Mouse (Mus musculus) limb, embryonic 11.5 days (tissue): ENCODE data around the gene Shisa5. TPM values are rescaled to one million over a fixed set of nuclear protein-coding genes. Genes with fewer than 3 reads are reported as not detected.

Experiments
- ATAC-seq: fragments of 200-750 bp; cut with Nextera tagmentation; 2 replicates; pipeline ENCODE4 v1.8.0; 2017; ENCODE audit warnings: low read depth; ENCODE audit not compliant: insufficient number of reproducible peaks, low FRiP score, low TSS enrichment
- DNase-seq: peaks from one replicate; pipeline ENCODE4 v3.0.0-alpha.2; 2015; ENCODE audit warnings: low spot score
- H3K27ac ChIP-seq: fragments of 300-500 bp; sonication (generic); replicated peaks from 2 replicates; pipeline ENCODE4 v1.5.1; 2014; ENCODE audit warnings: low read depth, mild to moderate bottlenecking, low read length
- H3K27me3 ChIP-seq: fragments of 300-500 bp; sonication (generic); 2 replicates; pipeline ENCODE4 v1.6.1; 2014; ENCODE audit warnings: mild to moderate bottlenecking, low read length, mixed read lengths; ENCODE audit not compliant: control insufficient read depth, insufficient read depth
- H3K36me3 ChIP-seq: fragments of 300-500 bp; sonication (generic); 2 replicates; pipeline ENCODE4 v1.6.1; 2014; ENCODE audit warnings: mild to moderate bottlenecking, low read length, moderate library complexity, mixed read lengths; ENCODE audit not compliant: control insufficient read depth, insufficient read depth
- H3K4me1 ChIP-seq: fragments of 300-500 bp; sonication (generic); 2 replicates; pipeline ENCODE4 v1.6.1; 2014; ENCODE audit warnings: low read length, mixed read lengths; ENCODE audit not compliant: control insufficient read depth, insufficient read depth
- H3K4me2 ChIP-seq: fragments of 300-500 bp; sonication (generic); 2 replicates; pipeline ENCODE4 v1.6.1; 2014; ENCODE audit warnings: low read depth, mild to moderate bottlenecking, moderate library complexity; ENCODE audit not compliant: severe bottlenecking
- H3K4me3 ChIP-seq: fragments of 300-500 bp; sonication (generic); 2 replicates; pipeline ENCODE4 v1.5.1; 2014; ENCODE audit warnings: low read depth, low read length
- H3K9ac ChIP-seq: fragments of 300-500 bp; sonication (generic); 2 replicates; pipeline ENCODE4 v1.6.1; 2014; ENCODE audit warnings: mild to moderate bottlenecking, low read length
- H3K9me3 ChIP-seq: fragments of 300-500 bp; sonication (generic); 2 replicates; pipeline ENCODE4 v1.6.1; 2016; ENCODE audit warnings: low read length; ENCODE audit not compliant: control insufficient read depth
- WGBS: fragments of 180-500 bp; shearing (Covaris S2); extraction: QIAGEN DNeasy Blood & Tissue Kit; methylation state at CpG from one replicate; pipeline ENCODE4 v1.1.7; 2014; 5-methylcytosine and 5-hydroxymethylcytosine counted together
- polyA plus RNA-seq: library from polyadenylated mRNA; unstranded; fragments of >200 nt; fragmentation: Nextera tagmentation; extraction: Ambion mirVana; gene quantifications from 2 replicates; pipeline ENCODE4 v1.2.1, GENCODE M21; 2014

Gene Shisa5
- polyA plus RNA-seq, 1 experiment from 2014 or later = 38.9 TPM

- Histone ChIP-seq H3K4me3 (peak within 1 kb of the TSS; percentile 75), H3K27me3 (no peaks in the 10 kb centered on the region), H3K4me1 (peaks cover 36% of the 10 kb centered on the region), H3K27ac (peak within 1 kb of the TSS; percentile 100), H3K9ac (peak within 1 kb of the TSS; percentile 99), H3K4me2 (peak within 1 kb of the TSS; percentile 80), H3K9me3 (no peaks in the 10 kb centered on the region), H3K36me3 (no peaks in the 10 kb centered on the region)
- peak; percentile 55 for ATAC-seq
- WGBS = under 1% methylated on average over 77 of the region's 102 CpGs
- DNase-seq = peak; percentile 90
These were observed 57.0 kb downstream of the Shisa5 start, which contains the start of gene Plxnb1 for GRCm38 (mm10) chr9:109095137-109095982. Gene Plxnb1 (plus strand): TSS chr9:109095389.

- Histone ChIP-seq H3K9me3 (no peaks in the 10 kb centered on the region), H3K27ac (peak overlapping the region; percentile 100), H3K9ac (peak overlapping the region; percentile 99), H3K4me2 (peak overlapping the region; percentile 80), H3K27me3 (no peaks in the 10 kb centered on the region), H3K36me3 (no peaks in the 10 kb centered on the region), H3K4me3 (peak overlapping the region; percentile 75), H3K4me1 (peaks cover 36% of the 10 kb centered on the region)
- 26% methylated on average over 9 of the region's 9 CpGs for WGBS
- ATAC-seq = no peak
- DNase-seq = no peak
These were observed 57.9 kb downstream of the Shisa5 start for GRCm38 (mm10) chr9:109096251-109096661.

GRCm38 (mm10) chr9:109096856-109097255 is 58.5 kb downstream of the Shisa5 start:
- 30% methylated on average over 6 of the region's 6 CpGs for WGBS
- Histone ChIP-seq H3K27ac (0 out of 2 replicates have a peak overlapping the region, but pooled peaks have one; percentile 5), H3K9me3 (no peaks in the 10 kb centered on the region), H3K27me3 (no peaks in the 10 kb centered on the region), H3K4me2 (peak overlapping the region; percentile 80), H3K4me3 (peak overlapping the region; percentile 75), H3K9ac (peak overlapping the region; percentile 99), H3K4me1 (peaks cover 36% of the 10 kb centered on the region), H3K36me3 (no peaks in the 10 kb centered on the region)
- DNase-seq (peak; percentile 28), ATAC-seq (no peak)

GRCm38 (mm10) chr9:109097291-109097690 is 58.9 kb downstream of the Shisa5 start:
- Histone ChIP-seq H3K9me3 (no peaks in the 10 kb centered on the region), H3K27me3 (no peaks in the 10 kb centered on the region), H3K27ac (peak overlapping the region; percentile 66), H3K4me1 (peaks cover 36% of the 10 kb centered on the region), H3K4me2 (peak overlapping the region; percentile 80), H3K4me3 (peak overlapping the region; percentile 75), H3K36me3 (no peaks in the 10 kb centered on the region), H3K9ac (peak overlapping the region; percentile 99; the same call in 1 of the 2 replicates)
- DNase-seq (no peak), ATAC-seq (no peak)
- 45% methylated on average over 6 of the region's 6 CpGs for WGBS

- 76% methylated on average over 5 of the region's 5 CpGs for WGBS
- H3K9me3 ChIP-seq = no peaks in the 10 kb centered on the region
- no peak overlapping the region for H3K4me3 ChIP-seq
- DNase-seq (no peak), ATAC-seq (no peak)
- no peaks in the 10 kb centered on the region for H3K27me3 ChIP-seq
- H3K27ac ChIP-seq = no peak overlapping the region
- no peak overlapping the region for H3K9ac ChIP-seq
- H3K4me2 ChIP-seq = peak overlapping the region; percentile 80; the same call in 1 of the 2 replicates
- H3K4me1 ChIP-seq = peaks cover 36% of the 10 kb centered on the region
- peaks cover 3% of the 10 kb centered on the region for H3K36me3 ChIP-seq
These were observed 59.5 kb downstream of the Shisa5 start for GRCm38 (mm10) chr9:109097831-109098230.

GRCm38 (mm10) chr9:109098366-109098765 is 60.0 kb downstream of the Shisa5 start:
- no peaks in the 10 kb centered on the region for H3K27me3 ChIP-seq
- H3K9me3 ChIP-seq = no peaks in the 10 kb centered on the region
- no peak overlapping the region for H3K9ac ChIP-seq
- WGBS = 93% methylated on average over 8 of the region's 8 CpGs
- peaks cover 7% of the 10 kb centered on the region for H3K36me3 ChIP-seq
- no peak overlapping the region for H3K27ac ChIP-seq
- ATAC-seq (no peak), DNase-seq (no peak)
- H3K4me1 ChIP-seq = peaks cover 36% of the 10 kb centered on the region
- H3K4me2 ChIP-seq = peak overlapping the region; percentile 80; the same call in 1 of the 2 replicates
- 0 out of 2 replicates have a peak overlapping the region, but pooled peaks have one; percentile 3 for H3K4me3 ChIP-seq

GRCm38 (mm10) chr9:109098969-109099368 is 60.6 kb downstream of the Shisa5 start:
- DNase-seq (no peak), ATAC-seq (no peak)
- no peaks in the 10 kb centered on the region for H3K27me3 ChIP-seq
- no peak overlapping the region for H3K4me2 ChIP-seq
- 68% methylated on average over 6 of the region's 6 CpGs for WGBS
- H3K9me3 ChIP-seq = no peaks in the 10 kb centered on the region
- H3K27ac ChIP-seq = no peak overlapping the region
- H3K4me1 ChIP-seq = peaks cover 34% of the 10 kb centered on the region
- H3K9ac ChIP-seq = no peak overlapping the region
- H3K36me3 ChIP-seq = peaks cover 9% of the 10 kb centered on the region
- 0 out of 2 replicates have a peak overlapping the region, but pooled peaks have one; percentile 3 for H3K4me3 ChIP-seq

- Histone ChIP-seq H3K9ac (no peak overlapping the region), H3K4me2 (no peak overlapping the region), H3K27me3 (no peaks in the 10 kb centered on the region), H3K4me3 (no peak overlapping the region), H3K9me3 (no peaks in the 10 kb centered on the region), H3K4me1 (peaks cover 25% of the 10 kb centered on the region), H3K36me3 (peaks cover 11% of the 10 kb centered on the region), H3K27ac (no peak overlapping the region)
- DNase-seq (no peak), ATAC-seq (no peak)
- 93% methylated on average over 20 of the region's 20 CpGs for WGBS
These were observed 62.1 kb downstream of the Shisa5 start for GRCm38 (mm10) chr9:109100307-109100928.
